Mouse (Mus musculus) regulatory T cell (primary cell): ENCODE measurements around the gene Ppp6r1.

Experiments
- in situ Hi-C: fragments of 300-600 bp; cut with MboI, MseI; formaldehyde crosslinking; loops from one replicate; pipeline ENCODE4 v1.15.1; 2025; ENCODE audit warnings: high pct_unique_total_duplicates

Gene Ppp6r1

GRCm38 (mm10) chr7:4658912-4659551 lies at the start of gene Ppp6r1:
Gene Ppp6r1, minus strand, starts transcription at chr7:4659019.
- in situ Hi-C loops = no loop called here

- in situ Hi-C loops = loop anchor here (10.0 kb wide), 1 partner anchor 230 kb away; no protein-coding TSS in a partner anchor
Observed at GRCm38 (mm10) chr7:4705098-4705497, 46.3 kb upstream of the Ppp6r1 start.

- in situ Hi-C loops = loop anchor here (5.0 to 10.0 kb wide), 2 partner anchors 49 to 232 kb away; partner anchors contain the start of gene Cox6b2
Observed at GRCm38 (mm10) chr7:4703195-4703594, 44.4 kb upstream of the Ppp6r1 start.

GRCm38 (mm10) chr7:4702334-4702733 lies 43.5 kb upstream of the Ppp6r1 start:
- in situ Hi-C loops = loop anchor here (5.0 to 10.0 kb wide), 2 partner anchors 50 to 232 kb away; partner anchors contain the start of gene Cox6b2

GRCm38 (mm10) chr7:4693004-4693403 lies 34.2 kb upstream of the Ppp6r1 start:
- in situ Hi-C loops = no loop called here

- in situ Hi-C loops = no loop called here
Observed at GRCm38 (mm10) chr7:4690951-4691653, 32.3 kb upstream of the Ppp6r1 start.

GRCm38 (mm10) chr7:4690387-4690786 lies 31.6 kb upstream of the Ppp6r1 start, which contains the start of gene Brsk1:
Gene Brsk1, plus strand, starts transcription at chr7:4690604.
- in situ Hi-C loops = no loop called here

GRCm38 (mm10) chr7:4684632-4685417 lies 26.0 kb upstream of the Ppp6r1 start, which contains the start of gene Hspbp1:
Gene Hspbp1, minus strand, starts transcription at chr7:4685068.
- in situ Hi-C loops = loop anchor here (5.0 kb wide), 2 partner anchors 58 to 332 kb away; partner anchors contain the start of gene Gm44973

GRCm38 (mm10) chr7:4684203-4684602 lies 25.4 kb upstream of the Ppp6r1 start:
- in situ Hi-C loops = loop anchor here (5.0 kb wide), 2 partner anchors 57 to 333 kb away; partner anchors contain the start of gene Gm44973

GRCm38 (mm10) chr7:4683307-4683706 lies 24.5 kb upstream of the Ppp6r1 start:
- in situ Hi-C loops = loop anchor here (5.0 kb wide), 2 partner anchors 56 to 334 kb away; partner anchors contain the start of gene Gm44973

GRCm38 (mm10) chr7:4675200-4675599 lies 16.4 kb upstream of the Ppp6r1 start:
- in situ Hi-C loops = no loop called here

GRCm38 (mm10) chr7:4674114-4674731 lies 15.4 kb upstream of the Ppp6r1 start:
- in situ Hi-C loops = no loop called here

GRCm38 (mm10) chr7:4671956-4672355 lies 13.1 kb upstream of the Ppp6r1 start:
- in situ Hi-C loops = no loop called here

GRCm38 (mm10) chr7:4670655-4671255 lies 11.9 kb upstream of the Ppp6r1 start:
- in situ Hi-C loops = no loop called here

GRCm38 (mm10) chr7:4669156-4669555 lies 10.3 kb upstream of the Ppp6r1 start:
- in situ Hi-C loops = no loop called here

- in situ Hi-C loops = no loop called here
Observed at GRCm38 (mm10) chr7:4668506-4668905, 9.7 kb upstream of the Ppp6r1 start.

GRCm38 (mm10) chr7:4666871-4667270 lies 8.1 kb upstream of the Ppp6r1 start:
- in situ Hi-C loops = no loop called here

- in situ Hi-C loops = no loop called here
Observed at GRCm38 (mm10) chr7:4663742-4664141, 4.9 kb upstream of the Ppp6r1 start.

- in situ Hi-C loops = no loop called here
Observed at GRCm38 (mm10) chr7:4663179-4663578, 4.4 kb upstream of the Ppp6r1 start.

- in situ Hi-C loops = no loop called here
Observed at GRCm38 (mm10) chr7:4659911-4660443, 1.2 kb upstream of the Ppp6r1 start.
